Mouse (Mus musculus) heart, embryonic 16.5 days (tissue): Measurements from ENCODE around the gene Chrna7. TPM values are rescaled to one million over a fixed set of nuclear protein-coding genes. Genes with fewer than 3 reads are reported as not detected.

Source experiments
- ATAC-seq: fragments of 200-750 bp; cut with Nextera tagmentation; replicated peaks from 2 replicates; pipeline ENCODE4 v1.8.0; 2017; ENCODE audit warnings: moderate number of reproducible peaks; ENCODE audit not compliant: insufficient read depth, low FRiP score; ENCODE audit errors: extremely low read depth
- H3K27ac ChIP-seq: fragments of 300-500 bp; sonication (generic); 2 replicates; pipeline ENCODE4 v1.5.1; 2014; ENCODE audit warnings: mild to moderate bottlenecking, low read length, control low read depth, moderate library complexity
- H3K27me3 ChIP-seq: fragments of 300-500 bp; sonication (generic); 2 replicates; pipeline ENCODE4 v1.6.1; 2014; ENCODE audit warnings: low read length, mixed read lengths; ENCODE audit not compliant: control insufficient read depth, insufficient read depth
- H3K36me3 ChIP-seq: fragments of 300-500 bp; sonication (generic); 2 replicates; pipeline ENCODE4 v1.6.1; 2014; ENCODE audit not compliant: control insufficient read depth, insufficient read depth
- H3K4me1 ChIP-seq: fragments of 300-500 bp; sonication (generic); 2 replicates; pipeline ENCODE4 v1.6.1; 2014; ENCODE audit warnings: low read length, mixed read lengths; ENCODE audit not compliant: control insufficient read depth, insufficient read depth
- H3K4me2 ChIP-seq: fragments of 300-500 bp; sonication (generic); 2 replicates; pipeline ENCODE4 v1.6.1; 2014; ENCODE audit warnings: low read depth, mild to moderate bottlenecking, control low read depth, low read length
- H3K4me3 ChIP-seq: fragments of 300-500 bp; sonication (generic); 2 replicates; pipeline ENCODE4 v1.5.1; 2014; ENCODE audit warnings: mild to moderate bottlenecking, control low read depth, low read length
- H3K9ac ChIP-seq: fragments of 300-500 bp; sonication (generic); 2 replicates; pipeline ENCODE4 v1.6.1; 2014; ENCODE audit warnings: low read length, control low read depth
- H3K9me3 ChIP-seq: fragments of 300-500 bp; sonication (generic); replicated peaks from 2 replicates; pipeline ENCODE4 v1.6.1; 2016; ENCODE audit warnings: low read length; ENCODE audit not compliant: control insufficient read depth
- WGBS: fragments of 180-500 bp; shearing (Covaris S2); extraction: QIAGEN DNeasy Blood & Tissue Kit; methylation state at CpG from one replicate; pipeline ENCODE4 v1.1.7; 2014; 5-methylcytosine and 5-hydroxymethylcytosine counted together
- polyA plus RNA-seq: library from polyadenylated mRNA; unstranded; fragments of >200 nt; fragmentation: Nextera tagmentation; extraction: Ambion mirVana; gene quantifications from 2 replicates; pipeline ENCODE4 v1.2.1, GENCODE M21; 2015

The Chrna7 gene
- 0.17 and 0.36 TPM in 2 replicates for polyA plus RNA-seq

GRCm38 (mm10) chr7:63212084-63212723, at the start of gene Chrna7:
Gene Chrna7, minus strand, starts transcription at chr7:63212569.
- peaks cover 4% of the 10 kb centered on the region for H3K4me1 ChIP-seq
- H3K27me3 ChIP-seq, result peaks cover 11% of the 10 kb centered on the region
- H3K9me3 ChIP-seq, result no peaks in the 10 kb centered on the region
- ATAC-seq, result peak; percentile 93
- peak within 1 kb of the TSS; percentile 35 for H3K9ac ChIP-seq
- WGBS, result under 1% methylated on average over 69 of the region's 73 CpGs
- H3K36me3 ChIP-seq, result no peaks in the 10 kb centered on the region
- peak within 1 kb of the TSS; percentile 94 for H3K4me2 ChIP-seq
- peak within 1 kb of the TSS; percentile 55 for H3K4me3 ChIP-seq
- no peak within 1 kb of the TSS for H3K27ac ChIP-seq

- ATAC-seq, result no peak
- no peak overlapping the region for H3K27ac ChIP-seq
- no peaks in the 10 kb centered on the region for H3K27me3 ChIP-seq
- no peaks in the 10 kb centered on the region for H3K9me3 ChIP-seq
- H3K4me3 ChIP-seq, result no peak overlapping the region
- H3K4me2 ChIP-seq, result no peak overlapping the region
- no peaks in the 10 kb centered on the region for H3K36me3 ChIP-seq
- H3K4me1 ChIP-seq, result no peaks in the 10 kb centered on the region
- WGBS, result 53% methylated on average over 2 of the region's 2 CpGs
- no peak overlapping the region for H3K9ac ChIP-seq
These were observed 37.0 kb upstream of the Chrna7 start for GRCm38 (mm10) chr7:63249404-63249803.

- Histone ChIP-seq H3K27me3 (no peaks in the 10 kb centered on the region), H3K9me3 (no peaks in the 10 kb centered on the region), H3K36me3 (no peaks in the 10 kb centered on the region), H3K9ac (no peak overlapping the region), H3K4me1 (no peaks in the 10 kb centered on the region), H3K4me3 (no peak overlapping the region), H3K4me2 (no peak overlapping the region), H3K27ac (no peak overlapping the region)
- no peak for ATAC-seq
- WGBS, result 53% methylated on average over 3 of the region's 3 CpGs
These were observed 25.6 kb upstream of the Chrna7 start for GRCm38 (mm10) chr7:63237852-63238516.

- H3K4me3 ChIP-seq, result no peak overlapping the region
- H3K4me1 ChIP-seq, result no peaks in the 10 kb centered on the region
- no peak overlapping the region for H3K4me2 ChIP-seq
- 44% methylated on average over 7 of the region's 7 CpGs for WGBS
- H3K27ac ChIP-seq, result no peak overlapping the region
- H3K36me3 ChIP-seq, result no peaks in the 10 kb centered on the region
- no peak for ATAC-seq
- H3K9me3 ChIP-seq, result no peaks in the 10 kb centered on the region
- no peaks in the 10 kb centered on the region for H3K27me3 ChIP-seq
- H3K9ac ChIP-seq, result no peak overlapping the region
These were observed 12.9 kb upstream of the Chrna7 start for GRCm38 (mm10) chr7:63225066-63225780.

- peaks cover 11% of the 10 kb centered on the region for H3K27me3 ChIP-seq
- H3K36me3 ChIP-seq, result no peaks in the 10 kb centered on the region
- peaks cover 4% of the 10 kb centered on the region for H3K4me1 ChIP-seq
- no peak for ATAC-seq
- no peak overlapping the region for H3K27ac ChIP-seq
- 2% methylated on average over 13 of the region's 13 CpGs for WGBS
- peak overlapping the region; percentile 55 for H3K4me3 ChIP-seq
- peak overlapping the region; percentile 94 for H3K4me2 ChIP-seq
- no peaks in the 10 kb centered on the region for H3K9me3 ChIP-seq
- peak overlapping the region; percentile 35 for H3K9ac ChIP-seq
These were observed 707 bp downstream of the Chrna7 start for GRCm38 (mm10) chr7:63211641-63212083.

GRCm38 (mm10) chr7:63209501-63209900, 2.9 kb downstream of the Chrna7 start:
- Histone ChIP-seq H3K36me3 (no peaks in the 10 kb centered on the region), H3K9ac (no peak overlapping the region), H3K4me2 (no peak overlapping the region), H3K9me3 (no peaks in the 10 kb centered on the region), H3K27ac (no peak overlapping the region), H3K27me3 (peaks cover 11% of the 10 kb centered on the region), H3K4me1 (peaks cover 4% of the 10 kb centered on the region), H3K4me3 (no peak overlapping the region)
- WGBS, result 17% methylated on average over 4 of the region's 4 CpGs
- ATAC-seq, result no peak

- Histone ChIP-seq H3K9ac (no peak overlapping the region), H3K27me3 (peaks cover 11% of the 10 kb centered on the region), H3K27ac (no peak overlapping the region), H3K4me1 (peaks cover 4% of the 10 kb centered on the region), H3K9me3 (no peaks in the 10 kb centered on the region), H3K36me3 (no peaks in the 10 kb centered on the region), H3K4me2 (no peak overlapping the region), H3K4me3 (no peak overlapping the region)
- 49% methylated on average over 2 of the region's 2 CpGs for WGBS
- ATAC-seq, result no peak
These were observed 5.2 kb downstream of the Chrna7 start for GRCm38 (mm10) chr7:63207137-63207536.

GRCm38 (mm10) chr7:63195560-63195959, 16.8 kb downstream of the Chrna7 start:
- H3K9me3 ChIP-seq, result no peaks in the 10 kb centered on the region
- no peak overlapping the region for H3K9ac ChIP-seq
- no peaks in the 10 kb centered on the region for H3K27me3 ChIP-seq
- 57% methylated on average over 2 of the region's 2 CpGs for WGBS
- no peaks in the 10 kb centered on the region for H3K36me3 ChIP-seq
- no peak overlapping the region for H3K27ac ChIP-seq
- ATAC-seq, result no peak
- H3K4me1 ChIP-seq, result no peaks in the 10 kb centered on the region
- H3K4me3 ChIP-seq, result no peak overlapping the region
- no peak overlapping the region for H3K4me2 ChIP-seq
